Mouse (Mus musculus): ENCODE measurements around the gene Prl4a1.
"Not testable (repeated sequence)": the region's sequence is repeated elsewhere in the genome, so short reads cannot be mapped to it uniquely, and the experiment has no call there.

The Prl4a1 gene

GRCm38 (mm10) chr13:28015912-28016311 is at the start of gene Prl4a1:
Gene Prl4a1, plus strand, starts transcription at chr13:28016212.
- DNase-seq (ENCODE audit: low read depth): no peak

- no peak for DNase-seq (ENCODE audit: low read depth)
Measured at GRCm38 (mm10) chr13:27972931-27973330, 43.1 kb upstream of the Prl4a1 start.

GRCm38 (mm10) chr13:27974281-27974680 is 41.7 kb upstream of the Prl4a1 start:
- DNase-seq (ENCODE audit: low read depth): not testable (repeated sequence)

- DNase-seq (ENCODE audit: low read depth): no peak
Measured at GRCm38 (mm10) chr13:27977646-27978045, 38.4 kb upstream of the Prl4a1 start.

- not testable (repeated sequence) for DNase-seq (ENCODE audit: low read depth)
Measured at GRCm38 (mm10) chr13:27996557-27996956, 19.5 kb upstream of the Prl4a1 start.

- no peak for DNase-seq (ENCODE audit: low read depth)
Measured at GRCm38 (mm10) chr13:28029330-28029729, 13.3 kb downstream of the Prl4a1 start.

GRCm38 (mm10) chr13:28069315-28069714 is 53.3 kb downstream of the Prl4a1 start:
- DNase-seq (ENCODE audit: low read depth): no peak

All from fibroblast of lung, adult 2 months (primary cell).